Mouse (Mus musculus): ENCODE measurements at regions not wholly inside any gene's neighbourhood (a gene's known extent, or its start where the extent isn't known, plus 50 kb on each side); places are given as distances from the start of the nearest gene placed in this dataset.
A peak's percentile ranks its signal among the peaks of the same experiment; 100 is the strongest.

DNA sequence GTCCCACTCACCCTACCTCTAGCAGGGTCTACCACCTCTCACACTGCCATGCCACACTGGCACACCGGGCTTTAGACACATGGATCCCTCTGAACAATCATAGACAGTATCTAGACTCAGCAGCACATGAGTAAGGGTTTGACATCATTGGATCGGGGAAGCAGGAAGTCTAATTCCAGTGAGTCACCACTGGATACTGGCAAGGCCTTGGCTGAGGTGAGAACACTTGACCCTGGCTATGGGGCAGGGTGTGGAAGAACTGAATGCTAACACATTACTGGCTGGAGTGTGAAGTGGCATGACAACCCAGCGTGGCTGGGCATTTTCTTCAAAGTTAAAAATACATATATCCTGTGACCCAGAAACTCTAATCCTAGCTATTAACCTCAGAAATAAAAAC lies 114.4 kb downstream of the H2afy start:
- DNase-seq (ENCODE audit: low spot score in 2 of 2): no peak

DNA sequence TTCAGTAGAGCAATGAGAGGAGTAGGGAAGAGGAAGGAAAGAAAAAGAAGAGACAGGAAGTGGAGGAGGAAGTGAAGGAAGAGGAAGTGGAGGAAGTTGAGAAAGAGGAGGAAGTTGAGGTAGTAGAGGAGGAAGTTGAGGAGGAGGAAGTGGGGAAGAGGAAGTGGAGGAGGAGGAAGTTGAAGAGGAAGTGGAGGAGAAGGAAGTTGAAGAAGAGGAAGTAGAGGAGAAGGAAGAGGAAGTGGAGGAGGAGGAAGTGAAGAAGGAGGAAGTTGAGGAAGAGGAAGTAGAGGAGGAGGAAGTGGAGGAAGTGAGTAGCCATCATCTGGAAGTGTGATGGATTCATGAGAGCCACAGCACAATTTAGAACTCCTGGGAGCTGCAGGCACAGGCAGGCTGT lies 122.2 kb downstream of the H2afy start:
- DNase-seq (ENCODE audit: low spot score in 2 of 2): no peak

DNA sequence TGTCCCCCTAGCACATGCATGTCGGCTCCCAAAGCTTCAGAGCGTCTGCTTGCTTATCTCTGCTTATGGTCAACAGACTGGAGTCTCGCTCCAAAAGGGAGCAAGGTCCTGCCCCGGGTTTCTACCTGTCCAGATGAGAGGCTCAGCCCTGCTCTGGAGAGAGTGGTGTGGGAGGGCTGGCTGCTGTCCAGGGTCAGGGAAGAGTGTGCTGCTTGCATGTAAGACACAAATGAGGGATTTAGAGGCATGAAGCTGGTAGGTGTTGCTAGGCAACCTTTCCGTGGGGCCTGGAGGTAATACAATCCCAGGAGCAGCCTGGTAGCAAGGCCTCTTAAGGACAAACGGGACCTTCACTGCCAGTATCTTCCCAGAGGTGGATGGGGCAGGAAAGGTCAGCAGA lies 125.7 kb downstream of the H2afy start:
- no peak for DNase-seq (ENCODE audit: low spot score in 2 of 2)

DNA sequence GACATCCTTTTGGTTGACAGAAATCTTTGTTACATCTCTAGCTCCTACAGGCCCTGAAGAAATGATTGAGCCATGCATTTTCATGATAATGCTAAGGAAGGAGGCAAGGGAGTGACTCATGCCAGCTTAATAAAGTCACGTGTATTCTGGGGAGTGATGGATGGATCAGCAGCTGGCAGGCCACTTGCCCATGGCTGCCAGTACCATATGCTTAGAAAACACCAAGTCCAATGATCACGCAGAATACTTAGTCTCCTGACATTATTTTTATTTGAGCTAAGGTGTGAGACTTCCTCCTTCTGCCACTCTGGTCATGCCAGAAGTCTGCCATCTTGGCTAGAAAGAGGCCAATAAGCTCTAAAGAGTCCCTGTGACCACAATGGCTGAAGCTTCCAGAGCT lies 129.3 kb downstream of the H2afy start:
- DNase-seq (ENCODE audit: low spot score in 2 of 2): peak in 1 of 2 experiments; percentile 29

DNA sequence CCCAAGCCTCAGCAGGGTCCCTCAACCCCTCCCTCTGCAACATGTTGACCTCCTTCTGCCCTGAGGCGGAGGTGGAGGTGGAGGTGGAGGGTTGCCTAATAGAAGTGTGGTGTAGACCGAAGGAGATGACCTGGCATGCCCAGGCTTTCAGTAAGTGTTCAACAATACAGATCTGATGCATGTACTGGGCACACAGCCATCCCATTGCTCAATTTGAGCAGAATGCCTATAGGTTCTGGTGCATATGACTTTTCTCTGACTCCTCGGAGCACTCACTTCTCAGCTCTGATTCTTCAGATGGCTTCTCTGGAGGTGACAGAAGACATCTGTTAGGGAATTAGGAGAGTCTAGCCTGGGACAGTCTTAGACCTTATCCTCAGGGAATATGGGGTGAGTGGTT lies 130.4 kb downstream of the H2afy start:
- no peak for DNase-seq (ENCODE audit: low spot score in 2 of 2)

DNA sequence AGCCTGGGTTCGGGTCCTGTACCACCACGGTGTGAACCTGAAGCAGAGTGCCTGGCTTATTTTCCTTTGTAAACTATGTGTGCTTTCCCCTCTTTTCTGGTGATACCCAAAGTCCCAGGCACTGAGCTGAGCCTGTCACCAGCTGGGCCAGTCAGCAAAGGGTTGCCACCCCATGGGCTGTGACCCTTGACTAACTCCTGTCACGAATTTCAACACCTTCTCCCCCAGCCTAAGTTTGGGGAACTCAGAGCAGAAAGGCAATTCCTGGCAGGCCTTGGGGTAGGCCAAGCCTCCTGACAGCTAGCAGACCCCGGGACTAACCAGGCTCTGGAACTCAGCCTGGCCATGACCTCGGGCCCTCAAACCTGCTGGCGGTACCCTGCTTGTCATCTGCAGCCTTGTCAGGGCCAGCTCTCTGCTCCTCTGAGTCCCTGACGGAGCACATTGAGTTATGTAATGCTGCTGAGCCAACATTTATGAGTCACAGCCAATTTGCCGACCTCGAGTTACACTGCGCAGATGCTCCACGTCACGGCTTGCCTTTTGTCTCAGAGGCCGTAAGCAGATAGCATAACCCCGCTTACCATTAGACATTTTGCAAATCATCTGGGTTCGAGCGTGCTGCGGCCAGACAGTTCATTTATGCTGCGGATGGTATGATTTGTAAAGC lies 132.3 kb downstream of the H2afy start:
- peak; percentile 66 to 70 for DNase-seq (ENCODE audit: low spot score in 2 of 2)

DNA sequence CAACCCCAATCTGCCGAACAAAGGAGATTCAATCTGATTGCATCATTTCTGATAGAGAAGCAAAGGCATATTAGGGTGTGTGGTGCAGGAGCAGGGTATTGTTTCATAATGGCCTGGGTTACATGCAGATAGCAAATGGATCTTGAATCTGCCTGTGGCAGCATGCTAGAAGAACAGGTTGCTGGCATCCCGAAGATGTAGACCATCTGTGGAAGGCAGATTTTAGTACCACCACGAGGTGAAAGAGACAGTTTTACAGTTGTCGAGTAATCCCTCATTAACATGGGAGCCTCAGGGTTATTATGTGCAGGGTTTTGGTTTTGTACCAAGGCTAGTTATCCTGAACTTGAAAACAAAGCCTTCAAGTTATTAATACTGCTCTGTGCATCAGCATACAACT lies 140.9 kb downstream of the H2afy start:
- DNase-seq (ENCODE audit: low spot score in 2 of 2): peak in 1 of 2 experiments; percentile 32

DNA sequence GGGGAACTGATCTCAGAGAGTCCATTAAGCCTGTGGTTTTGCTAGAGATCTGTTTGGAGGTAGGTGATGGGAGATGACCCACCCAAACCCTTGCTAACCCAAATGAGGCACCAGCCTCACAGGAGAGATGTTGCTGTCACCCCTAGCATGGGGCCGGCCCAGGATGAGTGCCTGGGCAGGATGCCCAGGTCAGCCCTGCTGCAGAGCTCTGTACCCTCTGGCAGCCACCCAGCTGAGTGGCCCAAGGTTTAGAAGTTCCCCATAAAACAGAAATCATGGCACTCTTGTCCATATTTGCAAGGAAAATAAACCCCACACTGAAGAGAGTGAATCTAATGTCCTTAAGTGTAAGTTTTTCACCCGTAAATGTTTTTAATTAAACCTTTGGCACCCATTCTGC lies 141.7 kb downstream of the H2afy start:
- no peak for DNase-seq (ENCODE audit: low spot score in 2 of 2)

DNA sequence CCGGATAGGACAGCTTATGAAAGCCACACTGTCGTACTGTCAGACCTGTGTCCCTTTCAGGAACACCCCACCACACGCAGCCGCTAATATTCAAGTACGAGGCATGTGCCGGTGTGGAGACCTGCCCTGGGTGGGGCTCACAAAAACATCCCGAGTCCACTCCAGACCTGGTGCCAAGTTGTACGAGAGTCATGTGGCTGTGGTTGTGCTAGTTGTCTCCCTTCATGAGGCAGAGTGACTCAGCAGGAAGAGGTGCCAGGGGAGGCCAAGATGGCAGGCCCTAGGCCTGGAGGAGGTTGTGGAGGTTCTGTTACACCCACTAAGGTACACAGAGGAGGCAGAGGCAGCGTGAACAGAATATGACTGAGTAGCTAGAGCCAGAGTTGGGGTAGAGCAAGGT lies 143.5 kb downstream of the H2afy start:
- no peak for DNase-seq (ENCODE audit: low spot score in 2 of 2)

DNA sequence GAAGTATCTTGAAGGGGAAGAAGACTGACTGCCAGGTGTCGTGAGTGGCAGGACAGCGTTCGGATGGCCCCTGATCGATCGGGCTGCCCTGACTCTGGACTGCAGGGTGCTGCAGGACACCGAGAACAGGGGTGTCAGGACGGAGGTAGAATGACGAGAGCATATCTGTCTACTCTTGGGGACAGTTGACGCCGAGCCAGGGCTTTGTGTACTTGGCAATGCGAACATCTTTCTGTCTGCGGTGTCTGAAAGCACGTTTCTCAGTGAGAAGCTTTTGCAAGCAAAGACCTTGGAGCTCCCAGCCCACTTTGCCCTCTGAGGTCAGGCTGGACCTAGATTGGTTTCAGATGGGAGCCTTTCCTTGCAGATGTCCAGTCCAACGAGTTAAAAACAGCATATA lies 144.9 kb downstream of the H2afy start:
- no peak for DNase-seq (ENCODE audit: low spot score in 2 of 2)

DNA sequence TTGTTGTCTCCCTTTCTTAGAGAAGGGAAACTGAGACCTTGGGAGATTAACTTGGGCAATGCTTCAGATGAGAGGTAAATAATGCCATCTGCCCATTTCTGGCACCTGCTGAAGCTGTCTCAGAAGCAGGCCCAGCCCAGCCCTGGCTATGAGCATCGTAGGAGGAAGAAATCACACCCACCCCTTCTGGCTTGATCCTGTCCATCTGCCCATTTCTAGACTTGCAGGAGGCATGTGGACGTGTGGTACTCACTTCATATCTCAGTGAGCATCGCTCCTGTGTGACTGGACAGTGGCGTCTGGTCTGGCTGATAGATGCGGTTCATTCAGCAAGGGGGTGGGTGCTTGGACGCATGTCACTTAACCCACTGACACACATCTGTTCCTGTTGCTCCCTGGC lies 146.0 kb downstream of the H2afy start:
- DNase-seq (ENCODE audit: low spot score in 2 of 2): peak; percentile 35 to 37

DNA sequence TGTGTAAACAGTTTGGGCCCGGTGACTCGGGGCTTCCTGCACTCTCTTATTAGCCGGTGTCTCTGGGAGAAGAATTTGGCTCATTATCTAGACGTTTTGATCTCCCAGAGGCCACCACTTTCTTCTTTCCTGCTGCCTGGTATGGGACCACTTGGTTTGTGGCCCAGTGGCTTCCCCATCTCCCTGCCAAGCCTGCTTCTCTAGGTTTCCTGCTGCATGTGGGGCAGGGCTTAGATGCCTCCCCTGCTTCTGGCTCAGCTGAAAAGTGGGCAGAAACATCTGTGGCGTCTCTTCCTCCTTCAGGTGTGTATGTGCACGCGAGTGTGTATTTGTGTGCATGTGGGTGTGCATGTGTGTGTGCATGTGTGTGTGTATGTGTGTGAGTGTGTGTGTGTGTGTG lies 146.8 kb downstream of the H2afy start:
- DNase-seq (ENCODE audit: low spot score in 2 of 2): no peak

DNA sequence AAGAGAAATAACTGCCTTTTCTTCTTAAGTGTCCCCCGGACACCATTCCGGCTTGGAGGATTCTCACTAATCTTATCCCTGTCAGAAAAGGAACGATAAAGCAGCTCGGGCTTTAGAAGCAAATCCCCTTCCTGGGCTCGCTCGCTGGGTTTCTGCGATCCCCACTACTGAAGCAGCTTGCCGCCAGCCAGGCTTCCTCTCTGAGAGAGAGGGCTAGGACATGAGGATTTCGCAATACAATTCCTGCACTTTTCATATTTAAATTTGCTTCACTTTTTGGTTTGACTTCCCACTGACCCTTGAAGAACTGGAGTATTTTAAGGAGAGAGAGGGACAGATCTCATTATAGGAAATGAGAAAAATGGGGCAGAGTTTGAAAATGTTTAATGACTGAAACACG lies 149.4 kb upstream of the Pitx1 start:
- no peak for DNase-seq (ENCODE audit: low spot score in 2 of 2)

DNA sequence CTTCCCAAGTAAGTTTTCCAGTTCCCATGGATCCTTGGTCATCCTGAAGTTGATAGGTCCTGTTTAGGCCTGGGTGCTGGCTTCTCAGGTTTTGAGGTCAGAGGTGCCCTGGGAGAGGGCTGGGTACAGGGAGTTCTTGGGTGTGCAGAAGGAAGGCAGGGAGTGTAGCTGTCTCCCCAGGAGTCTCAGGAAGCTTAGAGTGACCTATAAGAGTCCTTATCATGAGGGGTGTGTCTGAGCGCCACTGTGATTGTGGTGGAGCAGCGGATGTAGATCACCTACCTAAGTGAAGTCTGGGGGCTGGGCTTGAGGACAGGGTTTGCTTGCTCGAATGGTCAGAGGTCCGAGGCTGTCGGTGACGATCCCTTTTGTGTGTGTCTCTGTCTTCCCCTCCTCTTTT lies 148.8 kb upstream of the Pitx1 start:
- no peak for DNase-seq (ENCODE audit: low spot score in 2 of 2)

DNA sequence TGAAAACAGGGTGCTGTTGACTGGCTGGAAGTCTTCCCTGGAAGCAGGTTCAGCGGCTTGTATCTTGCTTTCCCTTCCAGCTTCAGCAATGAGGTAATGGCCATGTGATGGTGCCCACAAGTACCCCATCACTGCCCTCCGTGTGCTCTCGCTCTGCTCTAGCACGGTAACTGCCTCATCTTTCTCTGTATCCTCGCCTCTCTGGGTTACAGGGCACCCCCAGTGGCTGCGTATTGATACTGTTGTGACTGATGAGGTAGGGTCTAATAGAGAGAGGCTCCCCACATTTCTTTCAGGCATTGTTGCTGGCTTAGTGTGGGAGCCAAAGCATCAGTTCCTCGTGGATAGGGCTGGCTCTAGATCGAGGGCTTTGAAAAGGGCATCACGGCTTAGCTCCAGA lies 147.9 kb upstream of the Pitx1 start:
- no peak for DNase-seq (ENCODE audit: low spot score in 2 of 2)

DNA sequence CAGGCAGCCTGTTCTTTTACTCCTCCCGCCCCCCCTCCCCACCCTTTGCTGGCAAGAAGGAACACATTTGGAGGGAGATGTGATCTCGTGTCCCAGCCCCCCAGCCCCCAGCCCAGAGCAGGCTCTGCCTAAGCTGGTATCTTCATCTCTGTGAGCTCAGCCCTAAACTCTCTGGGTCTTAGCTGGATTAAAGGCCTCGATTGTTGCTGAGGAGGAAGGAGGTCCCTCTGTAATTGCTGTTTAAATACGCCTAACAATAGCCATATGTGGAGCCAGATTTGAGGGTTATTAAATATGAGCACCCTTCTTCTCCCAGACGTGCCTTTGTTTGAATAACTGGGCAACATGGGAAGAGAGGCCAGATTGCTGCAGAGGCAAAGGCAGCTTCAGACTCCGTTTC lies 145.0 kb upstream of the Pitx1 start:
- no peak for DNase-seq (ENCODE audit: low spot score in 2 of 2)

DNA sequence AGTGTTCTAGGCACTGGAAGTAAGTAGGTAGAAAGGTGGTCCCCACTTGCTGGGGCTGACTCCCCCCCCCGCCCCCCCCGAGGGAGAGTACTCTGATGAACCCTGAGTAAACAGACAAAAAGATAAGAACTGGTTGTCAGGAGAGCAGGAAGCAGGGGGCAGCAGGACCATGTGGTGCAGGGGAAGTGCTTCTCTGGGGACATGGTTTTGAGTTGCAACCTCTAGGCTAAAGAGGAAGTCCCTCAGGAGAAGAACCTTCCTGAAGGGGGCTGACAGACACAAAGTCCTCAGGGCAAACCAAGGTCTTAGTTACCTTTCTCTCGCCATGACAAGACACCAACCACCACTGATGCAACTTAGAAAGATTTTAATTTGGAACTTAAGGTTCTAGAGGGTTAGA lies 141.9 kb upstream of the Pitx1 start:
- DNase-seq (ENCODE audit: low spot score in 2 of 2): no peak

DNA sequence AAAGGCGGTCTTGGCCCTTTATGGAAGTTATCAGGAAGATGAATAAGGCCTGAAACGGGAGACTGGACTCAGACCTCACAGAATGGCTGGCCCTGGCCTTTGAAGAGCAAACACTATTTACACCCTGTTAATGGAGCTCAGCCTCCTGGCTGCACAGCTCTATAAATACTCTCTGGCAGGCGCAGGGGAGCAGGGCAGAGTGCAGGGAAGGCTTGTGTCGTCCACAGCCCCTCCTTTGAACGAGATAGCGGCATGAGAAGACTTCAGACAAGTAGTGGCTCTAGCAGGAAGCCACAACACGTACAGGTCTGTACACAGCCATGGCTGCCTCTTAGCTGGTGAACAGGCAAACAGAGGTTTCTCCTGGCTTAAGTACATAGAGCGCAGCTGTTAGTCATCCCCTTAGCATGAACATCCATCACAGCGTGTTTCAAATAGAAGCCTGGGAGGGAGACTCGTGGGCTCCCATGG lies 141.0 kb upstream of the Pitx1 start:
- no peak for DNase-seq (ENCODE audit: low spot score in 2 of 2)

DNA sequence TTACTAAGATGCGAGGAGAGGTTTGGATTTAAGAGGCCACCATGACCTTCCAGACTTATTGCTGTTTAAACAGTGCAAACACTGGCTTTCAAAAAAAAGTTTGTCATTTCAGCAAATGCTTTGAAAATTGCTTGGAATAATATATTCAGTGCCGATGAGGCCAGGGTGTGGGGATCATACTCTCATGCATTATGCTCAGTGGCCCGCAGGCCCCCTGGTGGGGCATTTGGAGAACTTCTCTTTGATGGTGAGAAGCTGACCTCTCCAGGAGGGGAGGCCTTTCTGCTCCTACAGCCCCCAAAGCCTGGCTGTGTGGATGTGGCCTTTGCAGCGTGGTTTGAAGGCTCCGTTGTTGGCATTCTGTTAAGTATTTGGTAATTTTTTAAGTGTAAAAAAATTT lies 138.1 kb upstream of the Pitx1 start:
- DNase-seq (ENCODE audit: low spot score in 2 of 2): no peak

DNA sequence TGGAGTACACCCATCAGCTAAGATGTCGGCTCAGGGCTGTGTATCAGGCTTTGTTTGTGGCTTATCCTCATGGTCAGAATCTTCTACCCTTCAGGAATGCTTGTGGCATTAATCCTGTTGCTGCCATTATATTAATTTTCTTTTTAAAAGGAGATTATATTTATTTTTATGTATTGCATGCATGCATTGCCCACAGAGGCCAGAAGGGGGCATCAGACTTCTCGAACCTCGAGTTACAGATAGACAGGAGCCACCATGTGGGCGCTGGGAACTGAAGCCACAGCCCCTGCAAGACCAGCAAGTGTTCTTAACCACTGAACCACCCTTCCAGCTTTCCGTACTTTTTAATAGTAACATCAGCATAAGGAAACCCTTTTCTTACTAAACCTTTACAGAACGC lies 134.7 kb upstream of the Pitx1 start:
- no peak for DNase-seq (ENCODE audit: low spot score in 2 of 2)

DNA sequence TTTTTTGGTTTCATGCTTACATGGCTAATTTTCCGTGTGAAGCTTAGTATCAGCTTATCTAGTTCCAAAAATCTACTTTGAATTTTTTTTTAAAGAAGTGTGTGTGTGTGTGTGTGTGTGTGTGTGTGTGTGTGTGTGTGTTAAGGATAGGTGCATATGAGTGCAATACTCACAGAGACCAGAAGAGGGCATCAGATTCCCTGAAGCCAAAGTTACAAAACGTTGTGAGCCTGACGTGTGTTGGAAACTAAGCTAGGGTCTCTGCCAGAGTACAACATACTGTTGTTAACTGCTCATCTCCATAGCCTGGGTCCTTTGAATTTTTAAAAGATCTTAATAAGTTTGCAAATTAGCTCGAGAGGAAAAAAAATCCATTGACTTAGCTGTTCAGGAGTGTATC lies 133.5 kb upstream of the Pitx1 start:
- no peak for DNase-seq (ENCODE audit: low spot score in 2 of 2)

DNA sequence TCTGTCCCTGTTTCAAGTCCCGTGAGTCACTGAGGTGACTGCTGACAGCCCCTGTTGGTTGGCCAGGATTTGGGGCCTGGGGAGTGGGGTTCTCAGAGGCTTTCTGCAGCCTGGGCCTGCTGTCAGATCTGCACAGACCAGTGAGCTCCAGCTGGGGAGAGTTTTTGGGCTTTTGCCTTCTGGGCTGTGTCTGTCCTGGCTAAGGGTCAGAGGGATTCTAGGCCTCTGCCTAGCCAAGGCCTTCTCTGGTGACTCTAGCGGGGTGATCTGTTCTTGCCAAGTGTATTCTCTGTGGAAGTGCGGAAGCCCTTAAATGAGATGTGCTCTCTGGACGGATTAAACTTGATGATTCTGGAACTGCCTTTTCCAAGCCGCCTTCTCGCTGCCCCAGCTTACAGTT lies 131.2 kb upstream of the Pitx1 start:
- DNase-seq (ENCODE audit: low spot score in 2 of 2): no peak

DNA sequence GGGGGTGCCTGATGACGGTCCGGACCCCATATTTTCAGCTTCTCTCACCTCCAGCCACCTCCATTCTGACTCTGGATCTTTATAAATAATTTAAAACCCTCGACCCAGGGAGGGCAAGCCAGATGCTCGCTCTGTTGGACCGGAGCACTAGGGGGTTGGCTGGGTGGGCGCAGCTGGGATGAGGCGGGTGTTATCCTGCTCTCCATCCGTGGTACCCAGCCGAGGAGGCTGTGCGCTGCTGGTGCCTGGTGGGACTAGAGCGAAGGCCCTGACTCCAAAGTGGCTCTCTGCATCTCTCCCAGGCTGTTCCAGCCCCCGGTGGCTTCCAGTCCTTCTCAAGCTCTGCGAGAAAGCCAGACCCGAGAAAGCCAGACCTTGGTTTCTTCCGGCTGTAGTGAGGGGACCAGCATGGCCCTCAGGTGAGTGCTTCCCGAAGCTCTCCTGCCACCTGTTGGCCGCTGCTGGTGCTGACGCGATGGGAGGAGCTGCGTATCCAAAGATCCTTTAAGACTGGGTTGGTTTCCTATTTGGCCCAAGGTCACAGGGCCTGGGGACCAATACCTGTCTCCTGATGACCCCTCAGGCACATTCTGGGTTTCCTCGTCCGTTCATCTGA lies 127.1 kb upstream of the Pitx1 start:
- peak; percentile 13 to 49 for DNase-seq (ENCODE audit: low spot score in 2 of 2)
